Mouse (Mus musculus) kidney, adult 2 months (tissue): Measurements from ENCODE around the gene Cyp4f13. TPM values are rescaled to one million over a fixed set of nuclear protein-coding genes. Genes with fewer than 3 reads are reported as not detected.

ENCODE experiments used
- DNase-seq: peaks from one replicate; pipeline ENCODE4 v3.0.0; 2021
- H3K27ac ChIP-seq: fragments of 200-500 bp; 2 replicates; pipeline ENCODE4 v1.5.1; 2012; ENCODE audit warnings: low read depth, low read length, control low read depth, inconsistent platforms; ENCODE audit not compliant: insufficient read depth
- H3K27me3 ChIP-seq: fragments of 200-500 bp; replicated peaks from 2 replicates; pipeline ENCODE4 v1.6.1; 2012; ENCODE audit warnings: mild to moderate bottlenecking, moderate library complexity, low read length, inconsistent platforms; ENCODE audit not compliant: control insufficient read depth, insufficient read depth
- H3K36me3 ChIP-seq: fragments of 200-500 bp; 2 replicates; pipeline ENCODE4 v1.6.1; 2012; ENCODE audit warnings: mild to moderate bottlenecking, moderate library complexity, low read length, inconsistent platforms; ENCODE audit not compliant: control insufficient read depth, insufficient read depth
- H3K4me1 ChIP-seq: fragments of 200-500 bp; 2 replicates; pipeline ENCODE4 v1.6.1; 2011; ENCODE audit warnings: low read length; ENCODE audit not compliant: control insufficient read depth, insufficient read depth
- H3K4me3 ChIP-seq: fragments of 200-500 bp; 2 replicates; pipeline ENCODE4 v1.5.1; 2011; ENCODE audit warnings: mild to moderate bottlenecking, low read depth, low read length, control low read depth; ENCODE audit not compliant: insufficient read depth
- CTCF ChIP-seq: fragments of 200-500 bp; conservative IDR thresholded peaks from 2 replicates; pipeline ENCODE4 v1.5.1; 2011; ENCODE audit warnings: low read depth, mild to moderate bottlenecking, control low read depth, low read length, moderate library complexity, mixed read lengths; ENCODE audit not compliant: insufficient read depth, insufficient read length
- POLR2A ChIP-seq: fragments of 200-500 bp; IDR thresholded peaks from one replicate; pipeline ENCODE4 v1.6.1; 2011; ENCODE audit warnings: low read depth, low read length, control low read depth
- WGBS: fragments of 180-500 bp; shearing (Covaris S2); methylation state at CpG from one replicate; pipeline ENCODE4 v1.1.7; 2018; 5-methylcytosine and 5-hydroxymethylcytosine counted together
- polyA plus RNA-seq: library from polyadenylated mRNA; depleted of rRNA; stranded (reverse); fragments of >200 nt; gene quantifications from 2 replicates; pipeline ENCODE4 v1.2.3, GENCODE M21; 2012

Gene Cyp4f13
- polyA plus RNA-seq, 1 experiment = 61.5 TPM

- peak; percentile 51 for DNase-seq
These were observed 42.0 kb downstream of the Cyp4f13 start for GRCm38 (mm10) chr17:32905239-32905638.

GRCm38 (mm10) chr17:32904414-32904813 is 42.8 kb downstream of the Cyp4f13 start:
- no peak overlapping the region for H3K4me3 ChIP-seq
- DNase-seq = no peak
- WGBS = 59% methylated on average over 2 of the region's 2 CpGs
- peak; percentile 46 for TF ChIP-seq CTCF
- TF ChIP-seq POLR2A = no peak
- H3K36me3 ChIP-seq = no peaks in the 10 kb centered on the region
- no peaks in the 10 kb centered on the region for H3K4me1 ChIP-seq
- H3K27ac ChIP-seq = no peak overlapping the region
- no peaks in the 10 kb centered on the region for H3K27me3 ChIP-seq

More at GRCm38 (mm10) chr17:32905239-32905638, 42.0 kb downstream of the Cyp4f13 start:
- no peaks in the 10 kb centered on the region for H3K4me1 ChIP-seq
- no peak overlapping the region for H3K27ac ChIP-seq
- WGBS = 17% methylated on average over 19 of the region's 19 CpGs
- no peaks in the 10 kb centered on the region for H3K27me3 ChIP-seq
- H3K36me3 ChIP-seq = no peaks in the 10 kb centered on the region
- no peak overlapping the region for H3K4me3 ChIP-seq
- no peak for TF ChIP-seq POLR2A
- peak; percentile 69 for TF ChIP-seq CTCF

GRCm38 (mm10) chr17:32901751-32902525 is 45.3 kb downstream of the Cyp4f13 start:
- DNase-seq = no peak
- TF ChIP-seq POLR2A (no peak), CTCF (no peak)
- Histone ChIP-seq H3K4me1 (no peaks in the 10 kb centered on the region), H3K4me3 (no peak overlapping the region), H3K27ac (no peak overlapping the region), H3K36me3 (no peaks in the 10 kb centered on the region), H3K27me3 (no peaks in the 10 kb centered on the region)
- WGBS = 64% methylated on average over 1 of the region's 1 CpGs

GRCm38 (mm10) chr17:32895421-32895820 is 51.8 kb downstream of the Cyp4f13 start:
- TF ChIP-seq POLR2A (no peak), CTCF (no peak)
- H3K27me3 ChIP-seq = no peaks in the 10 kb centered on the region
- no peak for DNase-seq
- no peaks in the 10 kb centered on the region for H3K4me1 ChIP-seq
- H3K36me3 ChIP-seq = no peaks in the 10 kb centered on the region
- no peak overlapping the region for H3K27ac ChIP-seq
- no peak overlapping the region for H3K4me3 ChIP-seq
- WGBS = 82% methylated on average over 4 of the region's 4 CpGs

GRCm38 (mm10) chr17:32893901-32894300 is 53.3 kb downstream of the Cyp4f13 start:
- WGBS = 87% methylated on average over 3 of the region's 3 CpGs
- no peak for TF ChIP-seq POLR2A
- TF ChIP-seq CTCF = no peak
- H3K36me3 ChIP-seq = no peaks in the 10 kb centered on the region

GRCm38 (mm10) chr17:32891239-32892180 is 55.7 kb downstream of the Cyp4f13 start, which contains the start of gene Zfp870:
Gene Zfp870 (minus strand): TSS chr17:32891642.
- no peaks in the 10 kb centered on the region for H3K4me1 ChIP-seq
- H3K36me3 ChIP-seq = no peaks in the 10 kb centered on the region
- H3K27ac ChIP-seq = peak within 1 kb of the TSS; percentile 70
- peak within 1 kb of the TSS; percentile 94 for H3K4me3 ChIP-seq
- TF ChIP-seq CTCF (0 out of 2 replicates have a peak, but pooled peaks have one; percentile 14), POLR2A (no peak)
- no peaks in the 10 kb centered on the region for H3K27me3 ChIP-seq
- WGBS = 11% methylated on average over 33 of the region's 33 CpGs
- peak; percentile 97 for DNase-seq

More at GRCm38 (mm10) chr17:32893901-32894300, 53.3 kb downstream of the Cyp4f13 start:
- no peak for DNase-seq
- no peaks in the 10 kb centered on the region for H3K4me1 ChIP-seq
- H3K27me3 ChIP-seq = no peaks in the 10 kb centered on the region
- H3K27ac ChIP-seq = no peak overlapping the region
- no peak overlapping the region for H3K4me3 ChIP-seq
